Mouse (Mus musculus) G1E (cell line): Measurements from ENCODE around the gene Ankrd35.

Experiments used
- CTCF ChIP-seq: IDR thresholded peaks from 2 replicates; pipeline ENCODE4 v1.5.1; 2012; ENCODE audit warnings: low read depth, low read length, inconsistent platforms, mixed read lengths
- GATA1 ChIP-seq: IDR thresholded peaks from 2 replicates; pipeline ENCODE4 v1.6.1; 2012; ENCODE audit warnings: borderline replicate concordance, low read length, inconsistent platforms, mixed read lengths
- POLR2AphosphoS5 ChIP-seq: IDR thresholded peaks from 2 replicates; pipeline ENCODE4 v1.6.1; 2012; ENCODE audit warnings: low read depth, low read length, inconsistent platforms; ENCODE audit not compliant: insufficient replicate concordance
- TAL1 ChIP-seq: conservative IDR thresholded peaks from 2 replicates; pipeline ENCODE4 v1.6.1; 2012; ENCODE audit warnings: low read depth, low read length, inconsistent platforms, mixed read lengths

DNA sequence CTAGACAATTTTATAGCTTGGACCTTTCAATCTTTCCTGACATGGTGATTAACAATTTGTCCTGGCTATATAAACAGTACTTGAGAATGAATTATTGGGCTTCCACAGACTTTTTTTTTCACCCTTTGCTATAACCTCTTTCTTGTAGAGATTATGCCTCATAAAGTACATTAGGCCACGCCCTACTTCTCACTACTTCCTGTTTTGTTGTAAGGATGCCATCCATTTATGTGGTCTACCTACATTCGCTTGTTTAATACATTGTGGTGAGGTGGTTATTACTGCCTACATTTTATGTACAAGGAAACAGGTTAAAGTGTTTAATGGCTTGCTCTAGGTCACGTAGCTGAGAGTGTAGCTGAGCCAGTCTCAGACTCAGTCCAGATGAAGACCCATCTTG, 5.2 kb downstream of the Ankrd35 start:
- TF ChIP-seq CTCF (no peak), TAL1 (no peak), GATA1 (no peak), POLR2AphosphoS5 (no peak)
